Mouse (Mus musculus): Measurements from ENCODE around the gene Dlg2.

DNA sequence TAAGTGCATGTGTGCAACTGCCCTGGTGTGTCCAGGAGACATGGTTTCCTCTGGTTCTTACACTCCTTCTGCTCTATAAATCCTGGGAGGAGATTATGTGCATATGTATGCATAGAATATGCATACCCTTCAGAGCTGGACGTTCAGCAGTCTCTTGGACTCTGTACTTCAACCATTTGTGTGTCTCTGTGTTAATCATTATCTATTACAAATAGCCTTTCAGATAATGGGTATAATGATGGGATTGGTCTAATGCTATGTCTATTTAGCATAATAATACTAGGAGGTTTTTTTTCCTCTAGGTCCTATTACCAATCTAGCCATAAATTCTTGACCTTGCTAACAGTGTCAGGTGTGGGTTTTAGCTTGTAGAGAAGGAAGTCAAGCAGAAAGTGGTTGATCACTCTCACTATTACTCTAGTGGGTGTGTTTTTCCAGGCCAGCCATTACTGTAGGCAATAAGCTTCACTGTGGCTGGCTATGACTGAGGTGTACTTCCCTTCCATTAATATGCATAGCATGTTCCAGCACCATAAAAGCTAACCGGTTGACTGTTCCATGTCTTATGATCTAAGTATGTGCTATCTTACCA lies 1549.1 kb downstream of the Dlg2 start:
- TF ChIP-seq POLR2A (IDR thresholded peaks at IDR 0.05; ENCODE audit: control insufficient read depth, extremely low read depth, insufficient read depth, low read length, poor library complexity) (no peak), CTCF (IDR thresholded peaks at IDR 0.05; ENCODE audit: borderline replicate concordance, control insufficient read depth, extremely low read depth, insufficient read depth, low read length, poor library complexity) (no peak)
